Mouse (Mus musculus): ENCODE measurements around the gene Inafm2.

The Inafm2 gene

GRCm38 (mm10) chr2:118782303-118782702 is 36.7 kb downstream of the Inafm2 start:
- in situ Hi-C loops (cut with MboI, MseI), result no loop called here

- in situ Hi-C loops (cut with MboI, MseI), result no loop called here
Measured at GRCm38 (mm10) chr2:118783093-118783492, 37.5 kb downstream of the Inafm2 start.

GRCm38 (mm10) chr2:118783663-118784062 is 38.1 kb downstream of the Inafm2 start:
- in situ Hi-C loops (cut with MboI, MseI), result no loop called here

GRCm38 (mm10) chr2:118786525-118786924 is 41.0 kb downstream of the Inafm2 start:
- in situ Hi-C loops (cut with MboI, MseI), result no loop called here

GRCm38 (mm10) chr2:118789501-118789900 is 43.9 kb downstream of the Inafm2 start:
- in situ Hi-C loops (cut with MboI, MseI), result no loop called here

GRCm38 (mm10) chr2:118790221-118790550 is 44.6 kb downstream of the Inafm2 start:
- in situ Hi-C loops (cut with MboI, MseI), result no loop called here

- in situ Hi-C loops (cut with MboI, MseI), result no loop called here
Measured at GRCm38 (mm10) chr2:118790551-118791525, 45.3 kb downstream of the Inafm2 start.

GRCm38 (mm10) chr2:118791591-118792258 is 46.2 kb downstream of the Inafm2 start:
- in situ Hi-C loops (cut with MboI, MseI), result no loop called here

GRCm38 (mm10) chr2:118792259-118792613 is 46.7 kb downstream of the Inafm2 start:
- in situ Hi-C loops (cut with MboI, MseI), result no loop called here

GRCm38 (mm10) chr2:118793636-118794035 is 48.1 kb downstream of the Inafm2 start:
- in situ Hi-C loops (cut with MboI, MseI), result no loop called here

Data from T-helper 1 cell (primary cell).